In the genomic region with DNA sequence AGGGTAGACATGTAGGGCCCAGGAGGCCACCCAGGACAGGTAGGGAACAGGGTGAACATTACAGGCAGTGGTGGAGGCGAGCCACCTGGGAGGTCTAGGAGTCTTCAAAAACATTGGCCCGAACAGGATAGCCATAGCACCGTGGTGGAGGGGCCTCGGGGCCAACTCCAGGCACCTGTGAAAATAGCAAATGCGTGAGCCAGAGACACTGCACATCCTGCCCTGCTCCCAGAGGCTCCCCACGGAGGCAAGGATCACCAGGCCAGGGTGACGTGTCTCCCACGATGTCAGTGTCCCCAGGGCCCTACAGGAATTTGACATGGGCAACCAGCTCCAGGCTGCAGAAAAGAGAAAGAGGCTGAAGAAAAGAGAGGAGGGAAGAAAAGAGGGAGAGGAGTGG, we compare ENCODE assay signal across 18 mouse cellular contexts. TPM values are rescaled to one million over a fixed set of nuclear protein-coding genes. Genes with fewer than 3 reads are reported as not detected.
A peak's percentile ranks its signal among the peaks of the same experiment; 100 is the strongest.
DNase-seq lines count a peak whose midpoint lies in the region; ATAC-seq lines count a peak whose summit lies in the region.
"Had no signal": no experiment of that assay in that cellular context is flagged by ENCODE, and none has a peak within 500 bp of the region (broad histone marks: within the 10 kb centered on the region; RNA-seq: fewer than 3 reads in every experiment).

No protein-coding gene starts in this region.

- intact Hi-C loops in heart, postnatal 36 days (cut with DNase I), result no loop called here

- peak; percentile 81 for DNase-seq in heart, adult 11 months
- DNase-seq in heart, postnatal 36 days, result no peak
- no peak for DNase-seq in kidney, postnatal 14 days
- no peak for DNase-seq in midbrain, embryonic 11.5 days (ENCODE audit: low spot score, missing footprints)
- no peak for DNase-seq in embryonic facial prominence, embryonic 14.5 days (ENCODE audit: low spot score)
- DNase-seq in retina, embryonic 14.5 days (ENCODE audit: low spot score), result no peak
- DNase-seq: adrenal gland, postnatal 10 days; cerebellum, adult 11 months; cerebellum, adult 8-10 months; cerebellum, postnatal 14 days; gastrocnemius, adult 2 months; gastrocnemius, postnatal 25 days had no signal

- H3K9me3 ChIP-seq in kidney, embryonic 14.5 days (ENCODE audit: control insufficient read depth, low read length), result no peaks in the 10 kb centered on the region
- no peaks in the 10 kb centered on the region for H3K9me3 ChIP-seq in midbrain, embryonic 12.5 days
- no peaks in the 10 kb centered on the region for H3K9me3 ChIP-seq in midbrain, embryonic 11.5 days (ENCODE audit: control insufficient read depth, low read length)
- no peaks in the 10 kb centered on the region for H3K9me3 ChIP-seq in embryonic facial prominence, embryonic 14.5 days (ENCODE audit: control insufficient read depth, low read length)
- H3K9me3 ChIP-seq: forebrain, embryonic 13.5 days; intestine, embryonic 15.5 days had no signal

- no peaks in the 10 kb centered on the region for H3K36me3 ChIP-seq in kidney, embryonic 14.5 days (ENCODE audit: control insufficient read depth, insufficient read depth, low read length)
- no peaks in the 10 kb centered on the region for H3K36me3 ChIP-seq in midbrain, embryonic 12.5 days
- H3K36me3 ChIP-seq in midbrain, embryonic 11.5 days (ENCODE audit: control insufficient read depth, insufficient read depth, low read length), result no peaks in the 10 kb centered on the region
- no peaks in the 10 kb centered on the region for H3K36me3 ChIP-seq in embryonic facial prominence, embryonic 14.5 days (ENCODE audit: control insufficient read depth, insufficient read depth, low read length)
- H3K36me3 ChIP-seq: intestine, embryonic 15.5 days had no signal

- no peak overlapping the region for H3K4me3 ChIP-seq in kidney, embryonic 14.5 days (ENCODE audit: low read length)
- H3K4me3 ChIP-seq in midbrain, embryonic 12.5 days, result no peak overlapping the region
- H3K4me3 ChIP-seq in midbrain, embryonic 11.5 days (ENCODE audit: low read depth, low read length), result no peak overlapping the region
- H3K4me3 ChIP-seq in embryonic facial prominence, embryonic 14.5 days (ENCODE audit: low read depth, low read length), result no peak overlapping the region
- H3K4me3 ChIP-seq: forebrain, embryonic 13.5 days; gastrocnemius, adult 2 months; intestine, embryonic 15.5 days had no signal

- peaks cover 8% of the 10 kb centered on the region; the same call in 1 of the 2 replicates for H3K4me1 ChIP-seq in kidney, embryonic 14.5 days (ENCODE audit: control insufficient read depth, insufficient read depth, low read length)
- peaks cover 13% of the 10 kb centered on the region for H3K4me1 ChIP-seq in midbrain, embryonic 12.5 days
- no peaks in the 10 kb centered on the region for H3K4me1 ChIP-seq in midbrain, embryonic 11.5 days (ENCODE audit: control insufficient read depth, insufficient read depth, low read length)
- peaks cover 9% of the 10 kb centered on the region; the same call in 1 of the 2 replicates for H3K4me1 ChIP-seq in embryonic facial prominence, embryonic 14.5 days (ENCODE audit: control insufficient read depth, insufficient read depth, low read length)

- 25% methylated on average over 8 of the region's 8 CpGs for WGBS in kidney, embryonic 14.5 days
- 54% methylated on average over 8 of the region's 8 CpGs for WGBS in midbrain, embryonic 12.5 days
- WGBS in midbrain, embryonic 11.5 days, result 61% methylated on average over 8 of the region's 8 CpGs
- WGBS in embryonic facial prominence, embryonic 14.5 days, result 31% methylated on average over 8 of the region's 8 CpGs

- ATAC-seq in kidney, embryonic 14.5 days (ENCODE audit: low FRiP score, low TSS enrichment), result no peak
- no peak for ATAC-seq in midbrain, embryonic 12.5 days (ENCODE audit: low FRiP score, low read depth)
- ATAC-seq in midbrain, embryonic 11.5 days (ENCODE audit: low FRiP score), result no peak
- 0 out of 2 replicates have a peak, but pooled peaks have one; percentile 37 for ATAC-seq in embryonic facial prominence, embryonic 14.5 days (ENCODE audit: low read depth)
- ATAC-seq: forebrain, embryonic 13.5 days; intestine, embryonic 15.5 days had no signal

- H3K4me2 ChIP-seq in kidney, embryonic 14.5 days (replicated peaks; ENCODE audit: low read depth, low read length), result no peak overlapping the region
- no peak overlapping the region for H3K4me2 ChIP-seq in midbrain, embryonic 12.5 days (replicated peaks)
- no peak overlapping the region for H3K4me2 ChIP-seq in midbrain, embryonic 11.5 days
- H3K4me2 ChIP-seq in embryonic facial prominence, embryonic 14.5 days (ENCODE audit: low read depth, low read length), result no peak overlapping the region
- H3K4me2 ChIP-seq: forebrain, embryonic 13.5 days; hindbrain, embryonic 14.5 days; intestine, embryonic 15.5 days had no signal

- H3K9ac ChIP-seq in kidney, embryonic 14.5 days (ENCODE audit: low read depth, low read length), result peak overlapping the region; percentile 34; the same call in 1 of the 2 replicates
- H3K9ac ChIP-seq in midbrain, embryonic 12.5 days (replicated peaks), result no peak overlapping the region
- H3K9ac ChIP-seq in midbrain, embryonic 11.5 days (ENCODE audit: low read length), result no peak overlapping the region
- H3K9ac ChIP-seq in embryonic facial prominence, embryonic 14.5 days (ENCODE audit: low read depth, low read length), result no peak overlapping the region
- H3K9ac ChIP-seq: forebrain, embryonic 13.5 days; hindbrain, embryonic 14.5 days; intestine, embryonic 15.5 days had no signal

- peak overlapping the region; percentile 77; the same call in 1 of the 2 replicates for H3K27ac ChIP-seq in kidney, embryonic 14.5 days (ENCODE audit: low read depth, low read length)
- H3K27ac ChIP-seq in midbrain, embryonic 12.5 days (replicated peaks), result 0 out of 2 replicates have a peak overlapping the region, but pooled peaks have one; percentile 11
- H3K27ac ChIP-seq in midbrain, embryonic 11.5 days (ENCODE audit: low read depth, low read length), result no peak overlapping the region
- no peak overlapping the region for H3K27ac ChIP-seq in embryonic facial prominence, embryonic 14.5 days (replicated peaks; ENCODE audit: low read depth, low read length)
- H3K27ac ChIP-seq: forebrain, embryonic 13.5 days; gastrocnemius, adult 2 months; hindbrain, embryonic 14.5 days; intestine, embryonic 15.5 days had no signal

- H3K27me3 ChIP-seq in kidney, embryonic 14.5 days (ENCODE audit: control insufficient read depth, insufficient read depth, low read length), result 0 out of 2 replicates have a peak, but pooled peaks cover 3% of the 10 kb centered on the region
- peaks cover 5% of the 10 kb centered on the region; the same call in 1 of the 2 replicates for H3K27me3 ChIP-seq in midbrain, embryonic 12.5 days
- no peaks in the 10 kb centered on the region for H3K27me3 ChIP-seq in midbrain, embryonic 11.5 days (ENCODE audit: control insufficient read depth, insufficient read depth, low read length)
- H3K27me3 ChIP-seq in embryonic facial prominence, embryonic 14.5 days (replicated peaks; ENCODE audit: control insufficient read depth, insufficient read depth, low read length), result peaks cover 3% of the 10 kb centered on the region; the same call in 1 of the 2 replicates
- H3K27me3 ChIP-seq: forebrain, embryonic 13.5 days; intestine, embryonic 15.5 days had no signal

RNA-seq across cellular contexts. Expression of a gene that starts 16.1 kb away (rescaled TPM):
- not detected for total RNA-seq in heart, postnatal 36 days (2021)
- polyA plus RNA-seq in kidney, embryonic 14.5 days (2014; fragmentation: Nextera tagmentation; extraction: Ambion mirVana), result 1.2 TPM in 2 replicates
- 0.87 TPM in 1 of 2 replicates, not detected in the other for polyA plus RNA-seq in midbrain, embryonic 12.5 days (2016; fragmentation: Nextera tagmentation; extraction: Ambion mirVana)
- 0.88 and 1.0 TPM in 2 replicates for polyA plus RNA-seq in midbrain, embryonic 11.5 days (2014; fragmentation: Nextera tagmentation; extraction: Ambion mirVana)
- polyA plus RNA-seq in embryonic facial prominence, embryonic 14.5 days (2014; fragmentation: Nextera tagmentation; extraction: Ambion mirVana), result 1.5 and 2.4 TPM in 2 replicates
- total RNA-seq: gastrocnemius, adult 2 months; gastrocnemius, postnatal 25 days; heart, postnatal 10 days had no signal

Comparison
In these comparisons a context has a peak if more than half of its experiments do, and no peak if none do; other contexts are left out.
1. H3K27ac ChIP-seq: peak in kidney, embryonic 14.5 days (single experiment) and midbrain, embryonic 12.5 days (single experiment); none in midbrain, embryonic 11.5 days (single experiment) and embryonic facial prominence, embryonic 14.5 days (single experiment).